Mouse (Mus musculus) lung, embryonic 15.5 days (tissue): ENCODE data around the gene Tnfrsf9. TPM values are rescaled to one million over a fixed set of nuclear protein-coding genes. Genes with fewer than 3 reads are reported as not detected.

Source experiments
- ATAC-seq: fragments of 200-750 bp; cut with Nextera tagmentation; 2 replicates; pipeline ENCODE4 v1.8.0; 2017; ENCODE audit warnings: moderate number of reproducible peaks, borderline replicate concordance; ENCODE audit not compliant: low FRiP score, low TSS enrichment; ENCODE audit errors: extremely low read depth
- H3K27ac ChIP-seq: fragments of 300-500 bp; sonication (generic); 2 replicates; pipeline ENCODE4 v1.5.1; 2015; ENCODE audit warnings: moderate library complexity, mild to moderate bottlenecking, inconsistent platforms
- H3K27me3 ChIP-seq: fragments of 300-500 bp; sonication (generic); 2 replicates; pipeline ENCODE4 v1.6.1; 2015; ENCODE audit warnings: inconsistent platforms
- H3K36me3 ChIP-seq: fragments of 300-500 bp; sonication (generic); 2 replicates; pipeline ENCODE4 v1.6.1; 2015; ENCODE audit warnings: inconsistent platforms
- H3K4me1 ChIP-seq: fragments of 300-500 bp; sonication (generic); 2 replicates; pipeline ENCODE4 v1.6.1; 2015; ENCODE audit warnings: inconsistent platforms
- H3K4me2 ChIP-seq: fragments of 300-500 bp; sonication (generic); 2 replicates; pipeline ENCODE4 v1.6.1; 2015; ENCODE audit warnings: inconsistent platforms, mild to moderate bottlenecking, moderate library complexity
- H3K4me3 ChIP-seq: fragments of 300-500 bp; sonication (generic); 2 replicates; pipeline ENCODE4 v1.5.1; 2015; ENCODE audit warnings: mild to moderate bottlenecking, inconsistent platforms
- H3K9ac ChIP-seq: fragments of 300-500 bp; sonication (generic); 2 replicates; pipeline ENCODE4 v1.6.1; 2015; ENCODE audit warnings: inconsistent platforms
- H3K9me3 ChIP-seq: fragments of 300-500 bp; sonication (generic); 2 replicates; pipeline ENCODE4 v1.6.1; 2016; ENCODE audit warnings: inconsistent platforms
- WGBS: fragments of 180-500 bp; shearing (Covaris S2); methylation state at CpG from one replicate; pipeline ENCODE4 v1.1.7; 2015; 5-methylcytosine and 5-hydroxymethylcytosine counted together
- polyA plus RNA-seq: library from polyadenylated mRNA; unstranded; fragments of >200 nt; fragmentation: Nextera tagmentation; extraction: Ambion mirVana; gene quantifications from 2 replicates; pipeline ENCODE4 v1.2.1, GENCODE M21; 2015

Gene Tnfrsf9
- polyA plus RNA-seq, 1 experiment from 2014 or later, result 0.29 TPM

DNA sequence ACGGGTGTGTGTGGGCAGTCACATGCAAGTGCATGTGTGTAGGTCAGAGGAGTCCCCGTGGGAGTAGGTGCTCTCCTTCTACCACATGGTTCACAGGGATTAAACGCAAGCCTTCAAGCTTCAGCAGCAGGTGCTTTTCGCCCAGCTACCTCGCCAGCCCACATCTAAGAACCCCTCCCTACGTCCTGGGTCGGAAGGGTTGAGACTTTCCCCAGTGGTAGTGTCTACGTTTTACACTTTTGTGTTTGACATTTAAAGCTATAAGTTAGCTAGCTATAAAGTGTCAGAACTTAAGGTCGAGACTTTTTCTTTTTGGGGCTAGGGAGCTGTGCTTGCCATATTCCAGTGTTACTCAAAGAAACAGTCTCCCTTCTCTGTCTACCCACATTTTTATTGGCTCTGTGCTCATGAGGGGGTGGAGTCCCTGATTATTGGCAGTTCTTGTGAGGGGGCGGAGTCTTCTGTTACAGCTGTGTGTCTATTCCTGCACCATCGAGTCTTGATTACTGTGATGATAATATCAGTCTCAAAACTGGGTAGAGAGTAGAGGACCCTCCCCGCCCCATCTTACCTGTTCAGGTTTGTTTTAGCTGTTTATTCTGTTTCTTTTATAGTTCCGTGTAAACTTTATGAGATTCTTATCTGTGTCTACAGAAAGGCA lies 25.8 kb downstream of the Tnfrsf9 start:
- no peaks in the 10 kb centered on the region for H3K9me3 ChIP-seq
- no peaks in the 10 kb centered on the region for H3K36me3 ChIP-seq
- H3K9ac ChIP-seq, result no peak overlapping the region
- no peak overlapping the region for H3K4me2 ChIP-seq
- H3K27me3 ChIP-seq, result no peaks in the 10 kb centered on the region
- H3K27ac ChIP-seq, result no peak overlapping the region
- ATAC-seq, result no peak
- 63% methylated on average over 13 of the region's 13 CpGs for WGBS
- no peak overlapping the region for H3K4me3 ChIP-seq
- H3K4me1 ChIP-seq, result no peaks in the 10 kb centered on the region

- H3K9me3 ChIP-seq, result no peaks in the 10 kb centered on the region
- H3K27me3 ChIP-seq, result no peaks in the 10 kb centered on the region
- H3K36me3 ChIP-seq, result no peaks in the 10 kb centered on the region
- no peaks in the 10 kb centered on the region for H3K4me1 ChIP-seq
- no peak overlapping the region for H3K4me2 ChIP-seq
- no peak overlapping the region for H3K4me3 ChIP-seq
- ATAC-seq, result no peak
- WGBS, result 90% methylated on average over 7 of the region's 7 CpGs
- H3K27ac ChIP-seq, result no peak overlapping the region
- no peak overlapping the region for H3K9ac ChIP-seq
Measured at GRCm38 (mm10) chr4:150944707-150945106, 30.3 kb downstream of the Tnfrsf9 start.

DNA sequence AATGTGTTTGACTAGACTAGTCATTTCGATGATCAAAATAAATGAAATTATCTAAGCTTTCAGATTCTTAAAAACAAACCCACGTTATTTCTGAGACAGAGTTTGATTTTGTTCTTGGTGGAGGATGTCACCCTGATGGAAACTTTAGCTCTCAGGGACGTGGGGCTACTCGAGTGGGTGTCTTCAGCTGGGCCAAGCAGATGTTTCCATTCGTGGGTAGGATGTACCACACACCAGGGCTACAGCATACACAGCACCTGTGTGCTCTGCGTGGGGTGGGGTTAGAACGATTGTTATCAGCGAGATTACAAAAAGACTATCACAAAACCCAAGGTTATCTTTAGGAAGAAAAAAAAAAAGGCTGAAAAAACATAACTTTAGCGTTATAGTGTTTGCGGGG lies 36.6 kb downstream of the Tnfrsf9 start:
- H3K9me3 ChIP-seq, result no peaks in the 10 kb centered on the region
- no peak overlapping the region for H3K9ac ChIP-seq
- no peak overlapping the region for H3K4me3 ChIP-seq
- WGBS, result 78% methylated on average over 10 of the region's 10 CpGs
- no peaks in the 10 kb centered on the region for H3K27me3 ChIP-seq
- no peak overlapping the region for H3K27ac ChIP-seq
- H3K36me3 ChIP-seq, result no peaks in the 10 kb centered on the region
- ATAC-seq, result no peak
- no peaks in the 10 kb centered on the region for H3K4me1 ChIP-seq
- H3K4me2 ChIP-seq, result no peak overlapping the region

DNA sequence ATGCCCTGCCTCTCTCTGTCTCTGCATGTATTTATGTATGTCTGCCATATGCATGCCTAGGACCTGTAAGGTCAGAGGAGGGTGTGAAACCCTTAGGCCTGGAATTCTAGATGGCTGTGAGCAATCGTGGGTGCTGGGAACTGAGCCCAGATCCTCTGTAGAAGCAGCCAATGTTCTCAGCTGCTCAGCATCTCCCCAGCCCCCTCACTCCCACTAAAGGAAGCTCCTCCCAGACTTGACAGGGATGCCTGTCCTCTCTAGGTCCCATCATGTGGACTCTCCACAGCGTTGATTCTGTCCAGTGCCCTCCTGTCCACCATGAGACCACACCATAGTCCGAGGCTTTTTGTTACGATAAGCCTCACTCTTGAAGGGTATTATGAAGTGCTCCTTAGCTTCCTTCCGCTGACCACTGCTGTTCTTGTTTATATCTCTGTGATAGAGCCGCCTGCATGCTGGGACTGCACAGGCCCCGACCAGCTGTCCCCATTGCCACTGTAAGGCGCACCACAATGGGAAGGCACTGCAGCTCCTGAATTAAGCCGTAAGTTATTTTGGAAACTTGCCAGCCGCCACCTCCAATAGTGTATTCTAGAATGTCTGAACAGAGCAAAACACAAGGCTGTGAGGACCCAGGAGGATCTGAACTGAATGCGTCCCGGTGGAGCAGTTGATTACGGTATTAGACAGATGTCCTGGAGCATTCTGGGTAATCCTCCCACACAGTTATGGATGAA lies 42.2 kb downstream of the Tnfrsf9 start:
- Histone ChIP-seq H3K9me3 (no peaks in the 10 kb centered on the region), H3K4me1 (0 out of 2 replicates have a peak, but pooled peaks cover 3% of the 10 kb centered on the region), H3K36me3 (no peaks in the 10 kb centered on the region), H3K27ac (no peak overlapping the region), H3K9ac (no peak overlapping the region), H3K4me2 (no peak overlapping the region), H3K4me3 (no peak overlapping the region), H3K27me3 (no peaks in the 10 kb centered on the region)
- 0 out of 2 replicates have a peak, but pooled peaks have one; percentile 39 for ATAC-seq
- 49% methylated on average over 13 of the region's 13 CpGs for WGBS

GRCm38 (mm10) chr4:150957106-150957458 lies 42.7 kb downstream of the Tnfrsf9 start:
- Histone ChIP-seq H3K4me2 (no peak overlapping the region), H3K4me1 (0 out of 2 replicates have a peak, but pooled peaks cover 5% of the 10 kb centered on the region)

DNA sequence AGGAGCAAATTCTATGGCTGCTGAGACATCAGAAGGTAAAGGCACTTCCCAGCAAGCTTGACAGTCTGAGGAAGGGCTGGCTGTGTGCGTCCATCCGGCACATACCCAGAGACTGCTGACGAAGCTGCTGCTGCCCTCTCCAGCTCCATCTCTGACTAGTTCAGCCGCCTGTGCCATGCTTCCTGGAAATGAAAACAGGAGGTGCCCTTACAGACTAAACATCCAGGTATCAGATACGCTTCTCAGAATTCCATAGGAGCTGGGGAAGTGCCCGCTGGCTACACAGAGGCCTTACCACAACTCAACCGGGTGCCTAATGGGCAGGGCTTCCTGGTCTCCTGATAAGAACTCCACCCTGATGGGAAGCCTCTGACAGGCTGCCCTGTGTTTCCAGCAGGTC lies 44.2 kb downstream of the Tnfrsf9 start:
- WGBS, result 65% methylated on average over 7 of the region's 7 CpGs
- Histone ChIP-seq H3K27me3 (no peaks in the 10 kb centered on the region), H3K9ac (no peak overlapping the region), H3K4me2 (no peak overlapping the region), H3K36me3 (no peaks in the 10 kb centered on the region), H3K9me3 (no peaks in the 10 kb centered on the region), H3K27ac (no peak overlapping the region), H3K4me1 (0 out of 2 replicates have a peak, but pooled peaks cover 7% of the 10 kb centered on the region), H3K4me3 (no peak overlapping the region)
- no peak for ATAC-seq

More at GRCm38 (mm10) chr4:150957106-150957458, 42.7 kb downstream of the Tnfrsf9 start:
- Histone ChIP-seq H3K36me3 (no peaks in the 10 kb centered on the region), H3K9ac (no peak overlapping the region), H3K27me3 (no peaks in the 10 kb centered on the region), H3K4me3 (no peak overlapping the region), H3K27ac (no peak overlapping the region), H3K9me3 (no peaks in the 10 kb centered on the region)
- ATAC-seq, result 0 out of 2 replicates have a peak, but pooled peaks have one; percentile 5
- WGBS, result 41% methylated on average over 1 of the region's 1 CpGs

GRCm38 (mm10) chr4:150962231-150962630 lies 47.9 kb downstream of the Tnfrsf9 start:
- Histone ChIP-seq H3K4me2 (no peak overlapping the region), H3K4me1 (0 out of 2 replicates have a peak, but pooled peaks cover 4% of the 10 kb centered on the region), H3K27me3 (no peaks in the 10 kb centered on the region), H3K9ac (no peak overlapping the region), H3K9me3 (no peaks in the 10 kb centered on the region), H3K4me3 (no peak overlapping the region), H3K27ac (no peak overlapping the region), H3K36me3 (no peaks in the 10 kb centered on the region)
- ATAC-seq, result no peak
- WGBS, result 32% methylated on average over 6 of the region's 6 CpGs

DNA sequence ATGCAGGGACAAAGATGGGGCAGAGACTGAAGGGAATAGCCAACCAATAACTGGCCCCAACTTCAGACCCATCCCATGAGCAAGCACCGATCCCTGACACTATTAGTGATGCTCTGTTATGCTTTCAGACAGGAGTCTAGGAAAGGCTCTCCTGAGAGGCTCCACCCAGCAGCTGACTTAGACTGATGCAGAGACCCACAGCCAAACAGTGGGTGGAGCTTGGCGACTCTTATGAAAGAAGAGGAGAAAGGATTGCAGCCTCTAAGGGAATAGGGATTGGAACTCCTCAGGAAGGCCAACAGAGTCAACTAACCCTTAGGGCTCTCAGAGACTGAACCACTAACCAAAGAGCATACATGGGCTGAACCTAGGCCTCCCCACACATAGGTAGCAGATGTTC lies 49.3 kb downstream of the Tnfrsf9 start:
- 66% methylated on average over 2 of the region's 2 CpGs for WGBS
- ATAC-seq, result no peak
- no peaks in the 10 kb centered on the region for H3K9me3 ChIP-seq

DNA sequence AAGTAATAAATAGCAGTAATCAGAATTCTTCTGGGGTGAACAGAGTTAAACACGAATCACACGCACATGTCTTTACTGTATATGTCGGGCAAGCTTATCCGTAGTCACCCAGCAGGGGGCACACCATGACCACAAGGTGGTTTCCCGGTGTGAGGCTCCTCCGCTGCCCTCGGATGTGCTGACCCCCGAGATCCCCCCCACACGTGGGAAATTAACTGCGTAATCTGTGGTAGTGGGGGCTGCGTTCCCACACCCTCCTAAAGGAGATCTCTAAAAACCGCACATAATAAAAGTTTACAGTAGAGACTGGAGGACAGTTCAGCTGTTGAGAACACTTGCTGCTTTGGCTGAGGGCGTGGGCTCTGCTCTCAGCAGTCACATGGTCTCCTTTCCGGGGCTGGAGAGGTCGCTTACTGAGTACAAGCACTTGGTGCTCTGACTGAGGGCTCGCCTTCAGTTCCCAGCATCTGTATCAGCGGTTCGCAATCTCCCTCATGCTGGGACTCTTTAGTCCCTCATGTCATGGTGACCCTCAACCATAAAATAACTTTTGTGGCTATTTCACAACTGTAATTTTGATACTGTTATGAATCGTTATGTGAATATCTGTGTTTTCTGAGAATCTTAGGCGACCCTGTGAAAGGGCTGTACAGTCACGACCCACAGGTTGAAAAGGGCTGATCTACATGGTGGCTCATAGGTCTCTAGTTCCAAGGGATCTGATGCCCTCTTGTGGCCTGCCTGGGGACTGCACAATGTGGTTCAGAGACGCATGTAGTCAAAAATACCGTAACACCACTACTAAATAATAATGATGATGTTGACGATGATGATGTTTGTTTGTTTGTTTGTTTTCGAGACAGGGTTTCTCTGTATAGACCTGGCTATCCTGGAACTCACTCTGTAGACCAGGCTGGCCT lies 50.5 kb downstream of the Tnfrsf9 start:
- WGBS, result 11% methylated on average over 25 of the region's 25 CpGs
- H3K4me3 ChIP-seq, result peak overlapping the region; percentile 23
- H3K36me3 ChIP-seq, result no peaks in the 10 kb centered on the region
- H3K4me2 ChIP-seq, result peak overlapping the region; percentile 44
- H3K27ac ChIP-seq, result no peak overlapping the region
- H3K27me3 ChIP-seq, result no peaks in the 10 kb centered on the region
- no peak overlapping the region for H3K9ac ChIP-seq
- 0 out of 2 replicates have a peak, but pooled peaks cover 4% of the 10 kb centered on the region for H3K4me1 ChIP-seq
- no peaks in the 10 kb centered on the region for H3K9me3 ChIP-seq
- no peak for ATAC-seq

More for the DNA sequence above, 49.3 kb downstream of the Tnfrsf9 start:
- H3K4me2 ChIP-seq, result no peak overlapping the region
- H3K27me3 ChIP-seq, result no peaks in the 10 kb centered on the region
- H3K27ac ChIP-seq, result no peak overlapping the region
- H3K4me1 ChIP-seq, result 0 out of 2 replicates have a peak, but pooled peaks cover 4% of the 10 kb centered on the region
- H3K4me3 ChIP-seq, result no peak overlapping the region
- H3K36me3 ChIP-seq, result no peaks in the 10 kb centered on the region
- H3K9ac ChIP-seq, result no peak overlapping the region

DNA sequence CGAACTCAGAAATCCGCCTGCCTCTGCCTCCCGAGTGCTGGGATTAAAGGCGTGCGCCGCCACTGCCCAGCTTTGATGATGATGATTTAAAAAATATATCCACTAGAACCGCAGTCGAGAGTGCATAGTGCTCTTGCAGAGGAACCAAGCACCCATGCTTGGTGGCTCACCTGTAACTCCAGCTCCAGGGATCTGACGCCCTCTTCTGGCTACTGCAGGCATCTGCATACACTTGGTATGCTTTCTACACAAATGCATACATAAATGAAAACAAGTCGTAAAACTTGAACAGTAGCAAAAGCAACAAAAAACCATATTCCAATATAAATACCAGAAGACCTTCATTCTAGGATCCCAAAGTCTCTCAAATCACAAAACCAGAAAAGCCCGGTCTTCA lies 51.2 kb downstream of the Tnfrsf9 start:
- no peak overlapping the region for H3K4me2 ChIP-seq
- H3K9me3 ChIP-seq, result no peaks in the 10 kb centered on the region
- no peak overlapping the region for H3K4me3 ChIP-seq
- H3K27ac ChIP-seq, result no peak overlapping the region
- H3K9ac ChIP-seq, result no peak overlapping the region
- WGBS, result 63% methylated on average over 11 of the region's 11 CpGs
- 0 out of 2 replicates have a peak, but pooled peaks cover 4% of the 10 kb centered on the region for H3K4me1 ChIP-seq
- no peaks in the 10 kb centered on the region for H3K36me3 ChIP-seq
- no peaks in the 10 kb centered on the region for H3K27me3 ChIP-seq
- ATAC-seq, result no peak

GRCm38 (mm10) chr4:150966556-150966955 lies 52.2 kb downstream of the Tnfrsf9 start:
- 0 out of 2 replicates have a peak, but pooled peaks cover 4% of the 10 kb centered on the region for H3K4me1 ChIP-seq
- ATAC-seq, result no peak
- 13% methylated on average over 7 of the region's 7 CpGs for WGBS

More at GRCm38 (mm10) chr4:150966556-150966955, 52.2 kb downstream of the Tnfrsf9 start:
- no peak overlapping the region for H3K9ac ChIP-seq
- H3K9me3 ChIP-seq, result no peaks in the 10 kb centered on the region
- no peaks in the 10 kb centered on the region for H3K27me3 ChIP-seq
- H3K4me2 ChIP-seq, result no peak overlapping the region
- no peak overlapping the region for H3K27ac ChIP-seq
- no peaks in the 10 kb centered on the region for H3K36me3 ChIP-seq
- H3K4me3 ChIP-seq, result no peak overlapping the region
